27 mouse cellular contexts compared by ENCODE assay signal in the genomic region with DNA sequence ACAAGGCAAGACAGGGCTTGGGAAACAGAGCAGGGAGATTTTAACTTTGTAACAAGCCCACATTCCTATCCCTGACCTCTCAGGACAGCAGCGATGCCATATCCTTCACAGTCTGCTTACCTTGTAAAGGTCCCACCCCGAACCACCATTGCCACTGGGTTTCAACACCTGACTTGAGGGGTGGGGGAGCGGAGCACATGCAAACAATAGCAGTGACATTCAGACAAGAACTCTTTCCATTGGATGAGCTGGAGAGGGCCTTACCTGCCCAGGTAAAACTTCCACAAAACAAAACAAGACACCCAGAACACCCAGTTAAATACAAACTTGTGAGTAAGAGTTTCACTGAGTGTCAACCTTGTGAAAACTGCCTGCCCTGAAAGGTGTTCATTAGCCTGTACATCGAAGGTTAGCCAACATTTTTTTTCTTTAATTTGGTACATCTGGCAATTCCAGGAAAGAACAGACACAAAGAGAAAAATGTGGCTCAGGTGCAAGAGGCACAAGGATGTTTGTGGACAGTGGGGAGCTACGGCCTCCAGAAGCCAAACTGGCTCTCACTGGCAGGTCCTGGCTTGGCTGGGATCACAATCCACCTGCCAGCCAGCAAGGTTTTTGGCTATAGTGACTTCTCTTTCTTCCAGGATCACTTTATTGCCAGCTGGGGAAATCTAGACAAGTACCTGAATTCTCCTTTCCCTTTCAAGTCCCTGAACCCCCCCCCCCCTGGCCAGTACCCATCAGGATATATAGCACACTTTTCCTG. TPM values are rescaled to one million over a fixed set of nuclear protein-coding genes. Genes with fewer than 3 reads are reported as not detected.
DNase-seq lines count a peak whose midpoint lies in the region; ATAC-seq and TF ChIP-seq lines count a peak whose summit lies in the region.
"Had no signal": no experiment of that assay in that cellular context is flagged by ENCODE, and none has a peak within 500 bp of the region (broad histone marks: within the 10 kb centered on the region; RNA-seq: fewer than 3 reads in every experiment).

No protein-coding gene starts in this region.

- TF ChIP-seq EP300 in liver, postnatal 0 days (IDR thresholded peaks at IDR 0.05; ENCODE audit: low read depth) = no peak

- H3K4me1 ChIP-seq in liver, embryonic 13.5 days (replicated peaks) = peaks cover 56% of the 10 kb centered on the region
- H3K4me1 ChIP-seq in liver, postnatal 0 days (ENCODE audit: insufficient read depth) = peaks cover 14% of the 10 kb centered on the region; the same call in 1 of the 2 replicates
- H3K4me1 ChIP-seq in liver, embryonic 16.5 days (ENCODE audit: control insufficient read depth, low read depth, low read length) = peaks cover 38% of the 10 kb centered on the region
- H3K4me1 ChIP-seq: embryonic facial prominence, embryonic 13.5 days; hindbrain, embryonic 13.5 days; limb, embryonic 10.5 days; lung, embryonic 15.5 days; midbrain, embryonic 10.5 days had no signal

- no peak for ATAC-seq in liver, embryonic 13.5 days (ENCODE audit: low read depth)
- ATAC-seq in liver, postnatal 0 days = no peak
- ATAC-seq in liver, embryonic 16.5 days (ENCODE audit: low read depth) = no peak
- ATAC-seq: forebrain, embryonic 16.5 days; intestine, embryonic 16.5 days; midbrain, embryonic 16.5 days had no signal

- 81% methylated on average over 5 of the region's 5 CpGs for whole genome bisulfite sequencing in liver, embryonic 13.5 days (ENCODE audit: insufficient replicate concordance)
- WGBS in liver, postnatal 0 days (ENCODE audit: insufficient replicate concordance) = 77% methylated on average over 5 of the region's 5 CpGs
- WGBS in liver, embryonic 16.5 days (ENCODE audit: insufficient replicate concordance) = 77% methylated on average over 5 of the region's 5 CpGs

- peak overlapping the region; percentile 98 for H3K27ac ChIP-seq in liver, embryonic 13.5 days
- no peak overlapping the region for H3K27ac ChIP-seq in liver, postnatal 0 days (ENCODE audit: low read depth)
- peak overlapping the region; percentile 92 for H3K27ac ChIP-seq in liver, embryonic 16.5 days (ENCODE audit: low read length)
- H3K27ac ChIP-seq: embryonic facial prominence, embryonic 13.5 days; gastrocnemius, adult 2 months; heart, adult 2 months; hindbrain, embryonic 13.5 days; limb, embryonic 10.5 days; limb, embryonic 15.5 days; lung, embryonic 15.5 days; midbrain, embryonic 10.5 days; stomach, postnatal 0 days had no signal

- H3K9me3 ChIP-seq in liver, embryonic 13.5 days (replicated peaks) = no peaks in the 10 kb centered on the region
- H3K9me3 ChIP-seq in liver, postnatal 0 days (ENCODE audit: low read length) = no peaks in the 10 kb centered on the region
- no peaks in the 10 kb centered on the region for H3K9me3 ChIP-seq in liver, embryonic 16.5 days (replicated peaks; ENCODE audit: control insufficient read depth, low read length)
- H3K9me3 ChIP-seq: embryonic facial prominence, embryonic 13.5 days; hindbrain, embryonic 13.5 days; limb, embryonic 10.5 days; limb, embryonic 15.5 days; lung, embryonic 15.5 days; midbrain, embryonic 10.5 days had no signal

- no peak overlapping the region for H3K4me2 ChIP-seq in liver, embryonic 13.5 days
- no peak overlapping the region for H3K4me2 ChIP-seq in liver, postnatal 0 days (ENCODE audit: low read depth, low read length)
- no peak overlapping the region for H3K4me2 ChIP-seq in liver, embryonic 16.5 days (ENCODE audit: low read depth, low read length)
- H3K4me2 ChIP-seq: embryonic facial prominence, embryonic 13.5 days; heart, embryonic 12.5 days; hindbrain, embryonic 13.5 days; limb, embryonic 15.5 days; lung, embryonic 15.5 days had no signal

- no peak for TF ChIP-seq CTCF in liver, postnatal 0 days (IDR thresholded peaks at IDR 0.05; ENCODE audit: low read depth)

- H3K4me3 ChIP-seq in liver, embryonic 13.5 days (replicated peaks) = no peak overlapping the region
- H3K4me3 ChIP-seq in liver, postnatal 0 days (ENCODE audit: low read depth, low read length) = no peak overlapping the region
- H3K4me3 ChIP-seq in liver, embryonic 16.5 days (ENCODE audit: low read depth, low read length) = no peak overlapping the region
- H3K4me3 ChIP-seq: embryonic facial prominence, embryonic 13.5 days; gastrocnemius, adult 2 months; heart, adult 2 months; heart, embryonic 12.5 days; hindbrain, embryonic 13.5 days; limb, embryonic 10.5 days; limb, embryonic 15.5 days; lung, embryonic 15.5 days; midbrain, embryonic 10.5 days had no signal

- DNase-seq in cerebellum, adult 9-11 months = peak; percentile 8
- no peak for DNase-seq in cerebellum, adult 11-12 months
- peak; percentile 32 to 62 for DNase-seq in kidney, adult 8-10 months
- no peak for DNase-seq in kidney, postnatal 10 days
- DNase-seq in liver, embryonic 13.5 days = no peak
- DNase-seq in liver, postnatal 0 days = no peak
- no peak for DNase-seq in ovary, adult 18-20 months (ENCODE audit: low spot score)
- DNase-seq: adrenal gland, postnatal 14 days; gastrocnemius, adult 2 months; heart, adult 2 months; heart, postnatal 4 days; layer of hippocampus, adult 9-11 months; right cerebral cortex, adult 18-20 months; thymus, adult 18-20 months; thymus, postnatal 25 days had no signal

- H3K27me3 ChIP-seq in liver, embryonic 13.5 days = no peaks in the 10 kb centered on the region
- H3K27me3 ChIP-seq in liver, postnatal 0 days (ENCODE audit: insufficient read depth, low read length) = no peaks in the 10 kb centered on the region
- H3K27me3 ChIP-seq in liver, embryonic 16.5 days (ENCODE audit: control insufficient read depth, insufficient read depth, low read depth, low read length) = no peaks in the 10 kb centered on the region
- H3K27me3 ChIP-seq: embryonic facial prominence, embryonic 13.5 days; heart, embryonic 12.5 days; hindbrain, embryonic 13.5 days; limb, embryonic 15.5 days; lung, embryonic 15.5 days had no signal

- no peaks in the 10 kb centered on the region for H3K36me3 ChIP-seq in liver, embryonic 13.5 days
- H3K36me3 ChIP-seq in liver, postnatal 0 days (replicated peaks; ENCODE audit: insufficient read depth, low read length) = no peaks in the 10 kb centered on the region
- H3K36me3 ChIP-seq in liver, embryonic 16.5 days (ENCODE audit: control insufficient read depth, insufficient read depth) = no peaks in the 10 kb centered on the region
- H3K36me3 ChIP-seq: embryonic facial prominence, embryonic 13.5 days; heart, embryonic 12.5 days; hindbrain, embryonic 13.5 days; limb, embryonic 10.5 days; limb, embryonic 15.5 days; lung, embryonic 15.5 days; midbrain, embryonic 10.5 days had no signal

- H3K9ac ChIP-seq in liver, embryonic 13.5 days = no peak overlapping the region
- no peak overlapping the region for H3K9ac ChIP-seq in liver, postnatal 0 days (replicated peaks)
- H3K9ac ChIP-seq in liver, embryonic 16.5 days (ENCODE audit: low read depth, low read length) = no peak overlapping the region
- H3K9ac ChIP-seq: embryonic facial prominence, embryonic 13.5 days; heart, embryonic 12.5 days; hindbrain, embryonic 13.5 days; limb, embryonic 15.5 days; lung, embryonic 15.5 days had no signal

RNA-seq across cellular contexts. Expression of a gene that starts 35.8 kb away (rescaled TPM):
- 39.3 and 45.7 TPM in 2 replicates for polyA plus RNA-seq in liver, embryonic 13.5 days (2015; fragmentation: Nextera tagmentation; extraction: Ambion mirVana)
- 13.2 and 14.7 TPM in 2 replicates for polyA plus RNA-seq in liver, postnatal 0 days (2015; fragmentation: Nextera tagmentation; extraction: Ambion mirVana)
- 27.2 and 29.4 TPM in 2 replicates for polyA plus RNA-seq in liver, embryonic 16.5 days (2015; fragmentation: Nextera tagmentation; extraction: Ambion mirVana)

RNA-seq across cellular contexts. Expression of a gene that starts 49.5 kb away (rescaled TPM):
- 2.7 and 3.0 TPM in 2 replicates for polyA plus RNA-seq in liver, embryonic 13.5 days (2015; fragmentation: Nextera tagmentation; extraction: Ambion mirVana)
- polyA plus RNA-seq in liver, postnatal 0 days (2015; fragmentation: Nextera tagmentation; extraction: Ambion mirVana) = 4.3 and 7.0 TPM in 2 replicates
- 0.86 and 1.1 TPM in 2 replicates for polyA plus RNA-seq in liver, embryonic 16.5 days (2015; fragmentation: Nextera tagmentation; extraction: Ambion mirVana)

Comparison
In these comparisons a context has a peak if more than half of its experiments do, and no peak if none do; other contexts are left out.
1. DNase-seq: peak in cerebellum, adult 9-11 months (single experiment) and kidney, adult 8-10 months (2 of 2); none in cerebellum, adult 11-12 months (single experiment), kidney, postnatal 10 days (single experiment), liver, embryonic 13.5 days (single experiment), liver, postnatal 0 days (single experiment) and ovary, adult 18-20 months (single experiment).